Mouse (Mus musculus) right cerebral cortex, adult 2 months (tissue): ENCODE data around the gene Zfp800.

ENCODE experiments used
- DNase-seq, 2 experiments: peaks; one replicate each; pipeline ENCODE4 v3.0.0; 2021 to 2022; ENCODE audit warnings: low spot score in 2 of 2

Zfp800 gene

GRCm38 (mm10) chr6:28397681-28398203 lies at the start of gene Zfp800:
Gene Zfp800 (minus strand): TSS chr6:28398005.
- peak in 1 of 2 experiments; percentile 26 for DNase-seq

- DNase-seq = no peak
These were observed 33.7 kb upstream of the Zfp800 start for GRCm38 (mm10) chr6:28431538-28431855.

- no peak for DNase-seq
These were observed 33.2 kb upstream of the Zfp800 start for GRCm38 (mm10) chr6:28430795-28431537.

- no peak for DNase-seq
These were observed 32.1 kb upstream of the Zfp800 start for GRCm38 (mm10) chr6:28429870-28430269.

GRCm38 (mm10) chr6:28428290-28428689 lies 30.5 kb upstream of the Zfp800 start, which contains the start of gene Gcc1:
Gene Gcc1 (minus strand): TSS chr6:28428390.
- DNase-seq = no peak

GRCm38 (mm10) chr6:28427096-28427839 lies 29.5 kb upstream of the Zfp800 start, which contains the start of gene Fscn3:
Gene Fscn3 (plus strand): TSS chr6:28427789.
- DNase-seq = no peak

GRCm38 (mm10) chr6:28425019-28425418 lies 27.2 kb upstream of the Zfp800 start:
- DNase-seq = no peak

GRCm38 (mm10) chr6:28423767-28424695 lies 26.2 kb upstream of the Zfp800 start:
- peak; percentile 53 to 59 for DNase-seq

GRCm38 (mm10) chr6:28423313-28423712 lies 25.5 kb upstream of the Zfp800 start, which contains the start of gene Arf5:
Gene Arf5 (plus strand): TSS chr6:28423560.
- DNase-seq = peak; percentile 90 to 91

- DNase-seq = no peak
These were observed 25.0 kb upstream of the Zfp800 start for GRCm38 (mm10) chr6:28422651-28423290.

- peak; percentile 93 to 95 for DNase-seq
These were observed 23.7 kb upstream of the Zfp800 start for GRCm38 (mm10) chr6:28421469-28422000.

GRCm38 (mm10) chr6:28420865-28421264 lies 23.1 kb upstream of the Zfp800 start:
- no peak for DNase-seq

- no peak for DNase-seq
These were observed 22.6 kb upstream of the Zfp800 start for GRCm38 (mm10) chr6:28420361-28420760.

GRCm38 (mm10) chr6:28419673-28420072 lies 21.9 kb upstream of the Zfp800 start:
- DNase-seq = no peak

- DNase-seq = peak; percentile 38 to 44
These were observed 20.6 kb upstream of the Zfp800 start for GRCm38 (mm10) chr6:28418449-28418848.

- DNase-seq = no peak
These were observed 19.2 kb upstream of the Zfp800 start for GRCm38 (mm10) chr6:28416981-28417380.

GRCm38 (mm10) chr6:28411236-28411635 lies 13.4 kb upstream of the Zfp800 start:
- no peak for DNase-seq

- DNase-seq = no peak
These were observed 12.2 kb upstream of the Zfp800 start for GRCm38 (mm10) chr6:28410053-28410452.

GRCm38 (mm10) chr6:28399791-28400190 lies 2.0 kb upstream of the Zfp800 start:
- DNase-seq = no peak

GRCm38 (mm10) chr6:28398726-28399125 lies 921 bp upstream of the Zfp800 start:
- DNase-seq = no peak
